Mouse (Mus musculus): ENCODE results near the gene Sema6c. TPM values are rescaled to one million over a fixed set of nuclear protein-coding genes. Genes with fewer than 3 reads are reported as not detected.

The Sema6c gene
- total RNA-seq, 2 experiments from 2014 or later: 20.2 to 21.0 TPM

DNA sequence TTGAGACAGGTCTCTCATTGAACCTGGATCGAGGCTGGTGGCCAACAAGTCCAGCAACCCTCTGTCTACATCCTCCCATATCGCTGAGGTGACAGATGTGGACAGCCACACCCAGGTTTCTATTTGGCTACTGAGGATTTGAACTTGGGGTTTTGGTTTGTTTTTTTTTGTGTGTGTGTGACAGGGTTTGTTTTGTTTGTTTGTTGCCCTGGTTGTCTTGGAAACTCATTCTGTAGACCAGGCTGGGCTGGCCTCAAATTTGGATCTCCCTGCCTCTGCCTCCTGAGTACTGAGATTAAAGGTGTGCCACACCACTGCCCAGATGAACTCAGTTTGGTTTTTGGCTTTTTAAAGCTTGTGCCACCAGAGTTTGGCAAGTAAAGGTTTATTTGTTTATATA, 62.8 kb downstream of the Sema6c start:
- DNase-seq (ENCODE audit: low spot score in 2 of 2): no peak
- intact Hi-C loops (cut with DNase I): no loop called here

Small RNA genes lying within 50 kb of the gene (microRNA-seq; reads per million reads assigned to microRNA genes)
- gene Mir8099-1: not detected

Other genes starting within 250 kb of the Sema6c start
- 10 to 100 TPM in 1 of 2 experiments, 1 to 10 TPM in 1; 9.7 to 10.0 TPM for gene Selenbp1, start 227.4 kb upstream of the Sema6c start, total RNA-seq (2021)
- 10 to 100 TPM; 20.6 to 24.4 TPM for gene Rfx5, start 206.4 kb upstream of the Sema6c start, total RNA-seq (2021)
- 10 to 100 TPM; 55.4 to 57.1 TPM for gene Pi4kb, start 185.7 kb upstream of the Sema6c start, total RNA-seq (2021)
- gene Zfp687, start 145.0 kb upstream of the Sema6c start, total RNA-seq (2021): 10 to 100 TPM; 24.0 to 26.1 TPM
- 100 to 1,000 TPM; 143 to 149 TPM for gene Psmd4, start 117.8 kb upstream of the Sema6c start, total RNA-seq (2021)
- 10 to 100 TPM; 51.7 to 56.3 TPM for gene Pip5k1a, start 53.5 kb upstream of the Sema6c start, total RNA-seq (2021)
- 10 to 100 TPM; 39.7 to 46.7 TPM for gene Vps72, start 49.4 kb upstream of the Sema6c start, total RNA-seq (2021)
- gene Tmod4, start 36.0 kb upstream of the Sema6c start, total RNA-seq (2021): under 1 TPM in 1 of 2 experiments, not detected in 1; 0.88 TPM
- gene Scnm1, start 26.4 kb upstream of the Sema6c start, total RNA-seq (2021): 10 to 100 TPM; 46.1 to 46.4 TPM
- 10 to 100 TPM; 16.3 to 18.4 TPM for gene Lysmd1, start 26.4 kb upstream of the Sema6c start, total RNA-seq (2021)
- 1 to 10 TPM; 2.5 TPM for gene Tnfaip8l2, start 18.1 kb upstream of the Sema6c start, total RNA-seq (2021)
- 10 to 100 TPM in 1 of 2 experiments, 1 to 10 TPM in 1; 6.3 to 13.4 TPM for gene Gabpb2, start 57.5 kb downstream of the Sema6c start, total RNA-seq (2021)
- 10 to 100 TPM; 64.4 to 68.0 TPM for gene Cdc42se1, start 68.3 kb downstream of the Sema6c start, total RNA-seq (2021)
- gene Mllt11, start 71.7 kb downstream of the Sema6c start, total RNA-seq (2021): 100 to 1,000 TPM; 292 to 336 TPM
- under 1 TPM; 0.20 to 0.27 TPM for gene Gm128, start 81.1 kb downstream of the Sema6c start, total RNA-seq (2021)
- under 1 TPM; 0.39 to 0.86 TPM for gene Bnipl, start 90.7 kb downstream of the Sema6c start, total RNA-seq (2021)
- gene Mindy1, start 120.9 kb downstream of the Sema6c start, total RNA-seq (2021): 10 to 100 TPM; 21.6 to 22.9 TPM
- 10 to 100 TPM; 24.9 to 27.0 TPM for gene Prune1, start 121.6 kb downstream of the Sema6c start, total RNA-seq (2021)
- 1 to 10 TPM; 1.1 TPM for gene Anxa9, start 146.7 kb downstream of the Sema6c start, total RNA-seq (2021)
- 10 to 100 TPM; 49.2 to 53.5 TPM for gene Cers2, start 154.3 kb downstream of the Sema6c start, total RNA-seq (2021)
- gene Setdb1, start 196.7 kb downstream of the Sema6c start, total RNA-seq (2021): 10 to 100 TPM; 29.4 to 40.0 TPM
- not detected for gene 4930558C23Rik, start 242.4 kb downstream of the Sema6c start, total RNA-seq (2021)

All from left cerebral cortex, postnatal 36 days (tissue).